Mouse (Mus musculus): ENCODE data around the gene Galntl6. TPM values are rescaled to one million over a fixed set of nuclear protein-coding genes. Genes with fewer than 3 reads are reported as not detected.

Gene Galntl6
- polyA plus RNA-seq, 1 experiment from 2014 or later: 0.73 TPM

GRCm38 (mm10) chr8:57923130-57923529, 989.3 kb downstream of the Galntl6 start:
- H3K27me3 ChIP-seq (ENCODE audit: low read depth, poor library complexity, severe bottlenecking): no peaks in the 10 kb centered on the region
- H3K4me1 ChIP-seq: no peaks in the 10 kb centered on the region
- no peaks in the 10 kb centered on the region for H3K9me3 ChIP-seq (replicated peaks)
- no peak overlapping the region for H3K4me3 ChIP-seq
- no peaks in the 10 kb centered on the region for H3K36me3 ChIP-seq
- H3K27ac ChIP-seq: no peak overlapping the region
- 83% methylated on average over 6 of the region's 6 CpGs for WGBS
- no peak for DNase-seq (ENCODE audit: low spot score)

DNA sequence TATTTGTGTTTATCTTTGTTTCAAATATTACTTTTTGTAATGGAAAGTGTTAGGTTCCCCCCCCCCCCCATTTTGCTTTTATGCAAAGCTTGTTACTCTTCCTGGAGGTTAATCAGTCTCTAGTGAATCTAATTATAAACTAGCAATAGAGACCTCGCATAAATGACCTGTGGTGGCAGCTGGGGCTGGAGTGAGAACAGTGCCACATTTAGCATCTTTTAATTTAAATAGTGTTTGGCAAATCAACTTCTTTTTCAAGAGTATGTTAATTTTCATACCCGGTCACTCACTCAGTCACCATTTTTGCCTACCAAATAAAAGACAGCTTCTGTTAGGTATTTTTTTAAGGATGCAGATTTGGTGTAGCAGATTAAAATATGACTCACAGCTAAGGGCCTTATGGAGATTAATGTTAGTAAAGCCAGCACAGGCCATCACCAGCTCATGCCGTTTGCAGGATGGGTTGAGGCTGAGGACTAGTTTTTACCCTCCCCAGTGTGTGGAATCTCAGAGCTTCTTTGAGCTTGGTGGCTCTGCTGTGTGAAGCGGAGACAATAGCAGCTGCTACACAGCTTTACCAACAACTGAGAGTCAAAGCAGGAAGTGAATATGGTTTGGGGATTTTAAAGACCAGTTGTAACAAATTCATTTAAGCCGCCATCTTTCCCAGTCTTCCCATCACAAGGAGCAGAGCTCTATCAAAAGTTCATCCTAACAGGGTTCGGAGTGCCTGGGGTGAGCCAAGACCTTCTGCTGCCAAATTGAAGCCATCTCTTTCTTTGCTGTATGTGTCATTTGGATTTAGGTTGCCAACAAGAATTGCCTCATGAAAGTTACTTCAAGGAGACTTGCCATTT, 990.0 kb downstream of the Galntl6 start:
- 88% methylated on average over 6 of the region's 6 CpGs for WGBS

DNA sequence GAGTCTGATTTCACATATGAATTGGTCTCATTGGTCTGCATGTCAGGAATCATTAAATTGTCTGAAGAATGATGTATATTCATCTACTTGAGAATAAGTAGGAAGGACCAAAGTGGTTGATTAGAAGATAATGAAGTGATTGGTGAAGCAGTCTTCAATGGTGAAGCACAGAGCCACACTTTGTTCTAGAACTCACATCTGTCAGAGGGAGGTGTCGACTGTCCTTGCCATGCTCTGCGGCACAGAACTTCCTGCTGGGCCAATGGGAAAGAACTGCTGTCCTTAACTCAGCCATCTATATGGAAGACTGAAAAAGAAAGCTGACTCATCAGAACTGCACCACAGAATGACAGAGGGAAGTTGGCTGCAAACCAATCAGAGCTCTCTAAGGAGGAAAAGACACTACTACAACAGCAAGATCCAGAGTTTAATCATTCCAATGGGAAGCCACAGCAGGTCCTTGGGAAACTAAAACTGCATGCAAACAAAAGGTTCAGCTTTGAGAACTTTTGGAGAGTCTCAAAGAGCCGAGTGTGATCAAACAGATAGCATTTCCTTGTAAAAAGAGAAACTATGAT, 992.0 kb downstream of the Galntl6 start:
- no peaks in the 10 kb centered on the region for H3K36me3 ChIP-seq
- no peaks in the 10 kb centered on the region for H3K4me1 ChIP-seq
- H3K27ac ChIP-seq: no peak overlapping the region
- no peaks in the 10 kb centered on the region for H3K27me3 ChIP-seq (ENCODE audit: low read depth, poor library complexity, severe bottlenecking)
- 77% methylated on average over 3 of the region's 3 CpGs for WGBS
- no peak for DNase-seq (ENCODE audit: low spot score)
- H3K4me3 ChIP-seq: no peak overlapping the region
- no peaks in the 10 kb centered on the region for H3K9me3 ChIP-seq (replicated peaks)

More for the DNA sequence above, 990.0 kb downstream of the Galntl6 start:
- Histone ChIP-seq H3K36me3 (no peaks in the 10 kb centered on the region), H3K4me3 (no peak overlapping the region), H3K27ac (no peak overlapping the region), H3K9me3 (replicated peaks) (no peaks in the 10 kb centered on the region), H3K4me1 (no peaks in the 10 kb centered on the region), H3K27me3 (ENCODE audit: low read depth, poor library complexity, severe bottlenecking) (no peaks in the 10 kb centered on the region)
- DNase-seq (ENCODE audit: low spot score): no peak

- H3K9me3 ChIP-seq (replicated peaks): no peaks in the 10 kb centered on the region
- no peaks in the 10 kb centered on the region for H3K36me3 ChIP-seq
- no peaks in the 10 kb centered on the region for H3K4me1 ChIP-seq
- H3K27me3 ChIP-seq (ENCODE audit: low read depth, poor library complexity, severe bottlenecking): no peaks in the 10 kb centered on the region
- no peak for DNase-seq (ENCODE audit: low spot score)
- H3K27ac ChIP-seq: no peak overlapping the region
- WGBS: 68% methylated on average over 9 of the region's 9 CpGs
- H3K4me3 ChIP-seq: no peak overlapping the region
These were observed 993.5 kb downstream of the Galntl6 start for GRCm38 (mm10) chr8:57918720-57919640.

- 90% methylated on average over 5 of the region's 5 CpGs for WGBS
- no peak for DNase-seq (ENCODE audit: low spot score)
- Histone ChIP-seq H3K9me3 (replicated peaks) (no peaks in the 10 kb centered on the region), H3K4me3 (no peak overlapping the region), H3K27ac (no peak overlapping the region), H3K4me1 (0 out of 2 replicates have a peak, but pooled peaks cover 3% of the 10 kb centered on the region), H3K27me3 (ENCODE audit: low read depth, poor library complexity, severe bottlenecking) (no peaks in the 10 kb centered on the region), H3K36me3 (no peaks in the 10 kb centered on the region)
These were observed 1019.1 kb downstream of the Galntl6 start for GRCm38 (mm10) chr8:57893360-57893759.

GRCm38 (mm10) chr8:57892115-57892514, 1020.3 kb downstream of the Galntl6 start:
- 87% methylated on average over 5 of the region's 5 CpGs for WGBS
- Histone ChIP-seq H3K27me3 (ENCODE audit: low read depth, poor library complexity, severe bottlenecking) (no peaks in the 10 kb centered on the region), H3K36me3 (no peaks in the 10 kb centered on the region), H3K4me3 (no peak overlapping the region), H3K27ac (no peak overlapping the region), H3K4me1 (0 out of 2 replicates have a peak, but pooled peaks cover 3% of the 10 kb centered on the region), H3K9me3 (replicated peaks) (no peaks in the 10 kb centered on the region)
- DNase-seq (ENCODE audit: low spot score): no peak

GRCm38 (mm10) chr8:57890159-57890558, 1022.3 kb downstream of the Galntl6 start:
- H3K36me3 ChIP-seq: no peaks in the 10 kb centered on the region
- no peak overlapping the region for H3K4me3 ChIP-seq
- 77% methylated on average over 4 of the region's 4 CpGs for WGBS
- 0 out of 2 replicates have a peak, but pooled peaks cover 3% of the 10 kb centered on the region for H3K4me1 ChIP-seq
- DNase-seq (ENCODE audit: low spot score): no peak
- H3K27me3 ChIP-seq (ENCODE audit: low read depth, poor library complexity, severe bottlenecking): no peaks in the 10 kb centered on the region
- H3K9me3 ChIP-seq (replicated peaks): no peaks in the 10 kb centered on the region
- no peak overlapping the region for H3K27ac ChIP-seq

- Histone ChIP-seq H3K4me3 (no peak overlapping the region), H3K36me3 (no peaks in the 10 kb centered on the region), H3K9me3 (replicated peaks) (no peaks in the 10 kb centered on the region), H3K27me3 (ENCODE audit: low read depth, poor library complexity, severe bottlenecking) (no peaks in the 10 kb centered on the region), H3K4me1 (0 out of 2 replicates have a peak, but pooled peaks cover 3% of the 10 kb centered on the region), H3K27ac (no peak overlapping the region)
- no peak for DNase-seq (ENCODE audit: low spot score)
These were observed 1023.6 kb downstream of the Galntl6 start for GRCm38 (mm10) chr8:57888831-57889230.

- Histone ChIP-seq H3K4me3 (no peak overlapping the region), H3K27ac (no peak overlapping the region), H3K27me3 (ENCODE audit: low read depth, poor library complexity, severe bottlenecking) (no peaks in the 10 kb centered on the region), H3K9me3 (replicated peaks) (no peaks in the 10 kb centered on the region), H3K4me1 (no peaks in the 10 kb centered on the region), H3K36me3 (no peaks in the 10 kb centered on the region)
- no peak for DNase-seq (ENCODE audit: low spot score)
- 70% methylated on average over 11 of the region's 11 CpGs for WGBS
These were observed 1033.0 kb downstream of the Galntl6 start for GRCm38 (mm10) chr8:57879452-57879851.

- H3K4me3 ChIP-seq: no peak overlapping the region
- H3K27ac ChIP-seq: no peak overlapping the region
- H3K27me3 ChIP-seq (ENCODE audit: low read depth, poor library complexity, severe bottlenecking): no peaks in the 10 kb centered on the region
- no peaks in the 10 kb centered on the region for H3K9me3 ChIP-seq (replicated peaks)
- no peaks in the 10 kb centered on the region for H3K36me3 ChIP-seq
- DNase-seq (ENCODE audit: low spot score): no peak
- H3K4me1 ChIP-seq: no peaks in the 10 kb centered on the region
These were observed 1063.4 kb downstream of the Galntl6 start for GRCm38 (mm10) chr8:57849074-57849473.

DNA sequence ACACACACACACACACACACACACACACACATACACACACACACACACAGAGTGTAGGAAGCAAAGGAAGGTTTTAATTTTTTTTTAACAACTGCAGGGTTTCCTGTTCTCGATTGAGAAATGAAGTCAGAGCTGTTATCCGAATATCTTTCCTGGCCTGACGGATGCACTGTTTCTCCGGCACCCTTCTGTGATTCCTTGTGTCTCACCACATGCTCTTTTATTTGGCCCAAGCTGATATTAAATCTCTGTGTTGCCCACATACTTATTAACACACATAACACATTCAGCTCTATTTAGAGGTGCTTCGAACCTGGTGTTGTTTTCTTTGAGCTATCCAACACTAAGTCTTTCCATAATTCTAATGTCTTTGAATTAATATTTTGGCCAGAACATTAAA, 1069.0 kb downstream of the Galntl6 start:
- WGBS: 79% methylated on average over 5 of the region's 5 CpGs
- DNase-seq (ENCODE audit: low spot score): no peak
- no peak overlapping the region for H3K4me3 ChIP-seq
- no peaks in the 10 kb centered on the region for H3K27me3 ChIP-seq (ENCODE audit: low read depth, poor library complexity, severe bottlenecking)
- no peak overlapping the region for H3K27ac ChIP-seq
- no peaks in the 10 kb centered on the region for H3K4me1 ChIP-seq
- no peaks in the 10 kb centered on the region for H3K9me3 ChIP-seq (replicated peaks)
- H3K36me3 ChIP-seq: no peaks in the 10 kb centered on the region

GRCm38 (mm10) chr8:57842462-57843391, 1069.7 kb downstream of the Galntl6 start:
- H3K36me3 ChIP-seq: no peaks in the 10 kb centered on the region
- DNase-seq (ENCODE audit: low spot score): no peak
- 78% methylated on average over 13 of the region's 13 CpGs for WGBS

More at GRCm38 (mm10) chr8:57842462-57843391, 1069.7 kb downstream of the Galntl6 start:
- Histone ChIP-seq H3K27ac (no peak overlapping the region), H3K27me3 (ENCODE audit: low read depth, poor library complexity, severe bottlenecking) (no peaks in the 10 kb centered on the region), H3K4me1 (no peaks in the 10 kb centered on the region), H3K4me3 (no peak overlapping the region), H3K9me3 (replicated peaks) (no peaks in the 10 kb centered on the region)

Measured in limb, embryonic 10.5 days (tissue).